Mouse (Mus musculus): Measurements from ENCODE around the gene 6430548M08Rik. TPM values are rescaled to one million over a fixed set of nuclear protein-coding genes. Genes with fewer than 3 reads are reported as not detected.

The 6430548M08Rik gene
- polyA plus RNA-seq, 1 experiment from 2014 or later, result 5.8 TPM

DNA sequence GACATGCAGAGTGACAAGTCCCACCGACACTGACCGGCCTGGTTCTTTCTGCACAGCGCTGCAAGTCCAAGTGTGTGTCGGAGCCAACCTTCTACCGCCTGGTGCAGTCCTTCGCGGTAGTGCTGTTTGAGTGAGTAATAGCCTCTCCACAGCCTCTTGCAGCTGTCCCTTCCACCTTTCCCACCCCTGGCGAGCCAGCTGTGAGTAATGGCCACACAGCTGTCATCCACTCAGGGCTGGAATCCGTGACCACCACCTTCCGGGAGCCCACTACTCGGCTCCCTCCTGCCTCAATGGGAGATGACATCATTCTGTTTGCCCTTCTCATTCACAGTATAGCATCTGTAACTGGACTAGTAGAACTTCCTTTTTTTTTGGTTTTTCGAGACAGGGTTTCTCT, 36.1 kb downstream of the 6430548M08Rik start:
- Histone ChIP-seq H3K9me3 (replicated peaks) (no peaks in the 10 kb centered on the region), H3K27me3 (no peaks in the 10 kb centered on the region), H3K27ac (no peak overlapping the region), H3K36me3 (no peaks in the 10 kb centered on the region), H3K9ac (no peak overlapping the region), H3K4me1 (peaks cover 34% of the 10 kb centered on the region), H3K4me2 (no peak overlapping the region), H3K4me3 (replicated peaks) (no peak overlapping the region)
- 51% methylated on average over 12 of the region's 12 CpGs for WGBS
- ATAC-seq (replicated peaks; ENCODE audit: low FRiP score), result no peak

- H3K36me3 ChIP-seq, result no peaks in the 10 kb centered on the region
- H3K4me3 ChIP-seq (replicated peaks), result no peak overlapping the region
- no peak for ATAC-seq (replicated peaks; ENCODE audit: low FRiP score)
- no peak overlapping the region for H3K4me2 ChIP-seq
- H3K9me3 ChIP-seq (replicated peaks), result no peaks in the 10 kb centered on the region
- no peak overlapping the region for H3K9ac ChIP-seq
- H3K27ac ChIP-seq, result no peak overlapping the region
- no peaks in the 10 kb centered on the region for H3K27me3 ChIP-seq
- H3K4me1 ChIP-seq, result peaks cover 40% of the 10 kb centered on the region
- 48% methylated on average over 9 of the region's 9 CpGs for WGBS
These were observed 37.2 kb downstream of the 6430548M08Rik start for GRCm38 (mm10) chr8:120151151-120151550.

DNA sequence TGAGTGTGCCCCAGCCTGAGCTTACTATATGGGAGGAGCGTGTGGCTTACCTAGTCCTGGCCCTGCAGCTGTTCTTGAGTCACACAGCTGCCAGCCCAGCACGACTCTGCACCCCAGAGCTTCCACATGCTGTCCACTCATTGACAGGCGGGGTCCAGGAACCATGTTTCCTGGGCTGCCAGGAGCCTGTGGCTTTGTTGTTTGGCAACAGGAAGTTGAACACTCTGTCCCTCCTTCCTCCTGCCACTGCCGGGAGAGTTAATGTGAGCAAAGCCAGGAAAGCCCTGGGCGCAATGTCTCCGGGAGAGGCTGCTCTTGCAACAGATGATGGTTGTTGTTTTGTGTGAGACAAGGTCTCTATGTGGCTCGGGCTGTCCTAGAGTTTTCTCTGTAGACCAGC, 38.7 kb downstream of the 6430548M08Rik start:
- Histone ChIP-seq H3K27me3 (no peaks in the 10 kb centered on the region), H3K9me3 (replicated peaks) (no peaks in the 10 kb centered on the region), H3K4me1 (peaks cover 40% of the 10 kb centered on the region), H3K4me2 (no peak overlapping the region), H3K27ac (peak overlapping the region; percentile 29; the same call in 1 of the 2 replicates), H3K36me3 (no peaks in the 10 kb centered on the region), H3K9ac (no peak overlapping the region), H3K4me3 (replicated peaks) (no peak overlapping the region)
- ATAC-seq (replicated peaks; ENCODE audit: low FRiP score), result no peak
- 58% methylated on average over 7 of the region's 7 CpGs for WGBS

- peaks cover 11% of the 10 kb centered on the region; the same call in 1 of the 2 replicates for H3K4me1 ChIP-seq
- no peak overlapping the region for H3K9ac ChIP-seq
- ATAC-seq (replicated peaks; ENCODE audit: low FRiP score), result no peak
- H3K4me3 ChIP-seq (replicated peaks), result no peak overlapping the region
- WGBS, result 74% methylated on average over 8 of the region's 8 CpGs
- no peaks in the 10 kb centered on the region for H3K9me3 ChIP-seq (replicated peaks)
- no peak overlapping the region for H3K4me2 ChIP-seq
- peaks cover 14% of the 10 kb centered on the region for H3K27me3 ChIP-seq
- no peaks in the 10 kb centered on the region for H3K36me3 ChIP-seq
- H3K27ac ChIP-seq, result no peak overlapping the region
These were observed 46.4 kb downstream of the 6430548M08Rik start for GRCm38 (mm10) chr8:120160366-120160765.

GRCm38 (mm10) chr8:120161658-120162403, 47.9 kb downstream of the 6430548M08Rik start:
- peaks cover 14% of the 10 kb centered on the region for H3K27me3 ChIP-seq
- no peak for ATAC-seq (replicated peaks; ENCODE audit: low FRiP score)
- H3K27ac ChIP-seq, result no peak overlapping the region
- no peaks in the 10 kb centered on the region for H3K9me3 ChIP-seq (replicated peaks)
- no peak overlapping the region for H3K4me2 ChIP-seq
- no peaks in the 10 kb centered on the region for H3K36me3 ChIP-seq
- 81% methylated on average over 16 of the region's 16 CpGs for WGBS
- 0 out of 2 replicates have a peak, but pooled peaks cover 4% of the 10 kb centered on the region for H3K4me1 ChIP-seq
- H3K4me3 ChIP-seq (replicated peaks), result no peak overlapping the region
- no peak overlapping the region for H3K9ac ChIP-seq

- Histone ChIP-seq H3K27me3 (peaks cover 14% of the 10 kb centered on the region), H3K4me1 (0 out of 2 replicates have a peak, but pooled peaks cover 4% of the 10 kb centered on the region), H3K9me3 (replicated peaks) (no peaks in the 10 kb centered on the region), H3K27ac (no peak overlapping the region), H3K9ac (no peak overlapping the region), H3K36me3 (no peaks in the 10 kb centered on the region), H3K4me3 (replicated peaks) (no peak overlapping the region), H3K4me2 (no peak overlapping the region)
- 78% methylated on average over 5 of the region's 5 CpGs for WGBS
- ATAC-seq (replicated peaks; ENCODE audit: low FRiP score), result no peak
These were observed 48.4 kb downstream of the 6430548M08Rik start for GRCm38 (mm10) chr8:120162404-120162752.

- no peak overlapping the region for H3K4me2 ChIP-seq
- no peak overlapping the region for H3K4me3 ChIP-seq (replicated peaks)
- WGBS, result 73% methylated on average over 8 of the region's 8 CpGs
- no peak overlapping the region for H3K27ac ChIP-seq
- ATAC-seq (replicated peaks; ENCODE audit: low FRiP score), result no peak
- H3K36me3 ChIP-seq, result no peaks in the 10 kb centered on the region
- peaks cover 11% of the 10 kb centered on the region; the same call in 1 of the 2 replicates for H3K4me1 ChIP-seq
- H3K27me3 ChIP-seq, result peaks cover 18% of the 10 kb centered on the region
- H3K9me3 ChIP-seq (replicated peaks), result no peaks in the 10 kb centered on the region
- H3K9ac ChIP-seq, result no peak overlapping the region
These were observed 49.4 kb downstream of the 6430548M08Rik start for GRCm38 (mm10) chr8:120163376-120163775.

GRCm38 (mm10) chr8:120164026-120164425, 50.1 kb downstream of the 6430548M08Rik start:
- ATAC-seq (replicated peaks; ENCODE audit: low FRiP score), result no peak
- no peak overlapping the region for H3K27ac ChIP-seq

DNA sequence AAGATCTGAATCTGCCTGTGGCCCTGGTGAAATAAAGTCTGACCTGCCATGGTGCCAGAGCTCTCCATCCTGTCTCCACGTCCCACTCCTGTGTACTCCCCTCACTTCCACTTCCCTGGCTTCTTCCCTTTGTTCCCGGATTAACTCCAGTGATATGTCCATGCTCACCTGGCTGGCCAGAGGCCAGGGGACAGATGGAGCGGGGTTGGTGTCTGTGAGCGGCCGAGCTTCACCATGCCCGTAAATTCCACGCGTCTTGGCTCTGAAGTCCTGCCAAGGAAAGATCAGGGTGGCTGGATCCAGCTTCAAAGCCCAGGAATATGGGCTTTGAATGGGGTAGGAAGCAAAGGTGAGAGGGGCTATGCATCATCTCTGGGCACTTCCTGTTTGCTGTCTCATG, 53.2 kb downstream of the 6430548M08Rik start:
- Histone ChIP-seq H3K4me2 (no peak overlapping the region), H3K36me3 (no peaks in the 10 kb centered on the region), H3K9ac (no peak overlapping the region), H3K9me3 (replicated peaks) (no peaks in the 10 kb centered on the region), H3K27ac (no peak overlapping the region), H3K27me3 (peaks cover 18% of the 10 kb centered on the region), H3K4me1 (peaks cover 16% of the 10 kb centered on the region), H3K4me3 (replicated peaks) (no peak overlapping the region)
- ATAC-seq (replicated peaks; ENCODE audit: low FRiP score), result no peak
- WGBS, result 71% methylated on average over 8 of the region's 8 CpGs

More at GRCm38 (mm10) chr8:120164026-120164425, 50.1 kb downstream of the 6430548M08Rik start:
- Histone ChIP-seq H3K4me1 (peaks cover 16% of the 10 kb centered on the region), H3K9me3 (replicated peaks) (no peaks in the 10 kb centered on the region), H3K9ac (no peak overlapping the region), H3K27me3 (peaks cover 25% of the 10 kb centered on the region), H3K4me2 (no peak overlapping the region), H3K36me3 (no peaks in the 10 kb centered on the region), H3K4me3 (replicated peaks) (no peak overlapping the region)
- 79% methylated on average over 5 of the region's 5 CpGs for WGBS

DNA sequence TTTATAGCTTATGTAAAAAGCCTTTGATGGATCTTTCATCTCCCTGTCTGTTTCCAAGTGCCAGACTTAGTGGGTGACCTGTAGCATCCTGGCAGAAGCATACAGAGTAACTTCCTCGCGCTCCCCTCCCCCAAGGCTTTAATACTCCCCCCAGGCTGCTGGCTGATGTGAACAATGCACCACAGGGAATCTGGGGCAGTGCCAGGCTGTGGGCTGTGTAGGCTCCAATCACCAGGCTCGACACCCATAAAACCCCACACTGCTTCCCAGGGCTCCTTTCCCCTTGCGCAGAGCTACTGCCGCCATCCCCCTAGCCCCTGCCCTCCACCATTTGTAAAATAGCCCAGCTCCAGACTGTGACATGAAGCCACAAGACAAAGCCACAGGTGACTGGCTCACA, 53.9 kb downstream of the 6430548M08Rik start:
- H3K4me3 ChIP-seq (replicated peaks), result no peak overlapping the region
- H3K27me3 ChIP-seq, result peaks cover 19% of the 10 kb centered on the region
- WGBS, result 31% methylated on average over 5 of the region's 5 CpGs
- H3K36me3 ChIP-seq, result no peaks in the 10 kb centered on the region
- H3K9ac ChIP-seq, result no peak overlapping the region
- no peaks in the 10 kb centered on the region for H3K9me3 ChIP-seq (replicated peaks)
- no peak for ATAC-seq (replicated peaks; ENCODE audit: low FRiP score)
- H3K4me1 ChIP-seq, result peaks cover 16% of the 10 kb centered on the region
- no peak overlapping the region for H3K27ac ChIP-seq
- H3K4me2 ChIP-seq, result no peak overlapping the region

GRCm38 (mm10) chr8:120169119-120169518, 55.2 kb downstream of the 6430548M08Rik start:
- Histone ChIP-seq H3K27me3 (peaks cover 25% of the 10 kb centered on the region), H3K9me3 (replicated peaks) (no peaks in the 10 kb centered on the region), H3K4me3 (replicated peaks) (no peak overlapping the region), H3K9ac (no peak overlapping the region), H3K4me1 (peaks cover 16% of the 10 kb centered on the region), H3K27ac (no peak overlapping the region), H3K4me2 (no peak overlapping the region), H3K36me3 (no peaks in the 10 kb centered on the region)
- WGBS, result 58% methylated on average over 8 of the region's 8 CpGs
- no peak for ATAC-seq (replicated peaks; ENCODE audit: low FRiP score)

- H3K9ac ChIP-seq, result no peak overlapping the region
- WGBS, result 79% methylated on average over 1 of the region's 1 CpGs
- H3K27ac ChIP-seq, result no peak overlapping the region
These were observed 59.2 kb downstream of the 6430548M08Rik start for GRCm38 (mm10) chr8:120173195-120173594.

GRCm38 (mm10) chr8:120174606-120175005, 60.7 kb downstream of the 6430548M08Rik start:
- ATAC-seq (replicated peaks; ENCODE audit: low FRiP score), result no peak
- 43% methylated on average over 18 of the region's 18 CpGs for WGBS
- Histone ChIP-seq H3K4me2 (no peak overlapping the region), H3K4me3 (replicated peaks) (no peak overlapping the region), H3K4me1 (peaks cover 31% of the 10 kb centered on the region), H3K27ac (no peak overlapping the region), H3K36me3 (no peaks in the 10 kb centered on the region), H3K9ac (no peak overlapping the region), H3K9me3 (replicated peaks) (no peaks in the 10 kb centered on the region), H3K27me3 (peaks cover 44% of the 10 kb centered on the region)

More at GRCm38 (mm10) chr8:120173195-120173594, 59.2 kb downstream of the 6430548M08Rik start:
- H3K4me2 ChIP-seq, result no peak overlapping the region
- H3K36me3 ChIP-seq, result no peaks in the 10 kb centered on the region
- H3K4me1 ChIP-seq, result peaks cover 32% of the 10 kb centered on the region
- H3K9me3 ChIP-seq (replicated peaks), result no peaks in the 10 kb centered on the region
- H3K27me3 ChIP-seq, result peaks cover 54% of the 10 kb centered on the region
- no peak overlapping the region for H3K4me3 ChIP-seq (replicated peaks)
- no peak for ATAC-seq (replicated peaks; ENCODE audit: low FRiP score)

All from kidney, embryonic 15.5 days (tissue).